Mouse (Mus musculus) right cerebral cortex, postnatal 25 days (tissue): Measurements from ENCODE around the gene Olfr1496.
"Not testable (repeated sequence)": the region's sequence is repeated elsewhere in the genome, so short reads cannot be mapped to it uniquely, and the experiment has no call there.

Source experiments
- DNase-seq: peaks from one replicate; pipeline ENCODE4 v3.0.0; 2022

Gene Olfr1496

DNA sequence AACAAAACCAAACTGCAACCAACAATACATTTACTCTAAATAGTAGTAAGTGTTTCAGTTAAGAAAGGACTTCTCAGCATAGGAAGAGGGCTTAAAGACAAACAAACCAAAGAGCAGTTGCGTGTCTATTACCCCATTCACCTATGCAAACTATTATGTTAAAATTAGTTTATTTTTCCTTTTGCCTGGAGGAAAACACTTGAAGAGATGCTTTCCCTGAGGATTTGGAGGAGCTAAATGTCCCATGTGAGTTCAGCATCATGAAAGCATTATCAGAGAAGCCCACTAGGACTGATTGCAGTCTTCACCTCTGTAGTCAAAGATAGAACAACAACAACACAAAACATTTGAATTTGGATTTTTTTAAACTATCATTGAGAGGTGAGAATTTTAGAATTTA lies at the start of gene Olfr1496:
Gene Olfr1496, plus strand, starts transcription at position 301 of the 400 bp plus-strand sequence.
- no peak for DNase-seq

DNA sequence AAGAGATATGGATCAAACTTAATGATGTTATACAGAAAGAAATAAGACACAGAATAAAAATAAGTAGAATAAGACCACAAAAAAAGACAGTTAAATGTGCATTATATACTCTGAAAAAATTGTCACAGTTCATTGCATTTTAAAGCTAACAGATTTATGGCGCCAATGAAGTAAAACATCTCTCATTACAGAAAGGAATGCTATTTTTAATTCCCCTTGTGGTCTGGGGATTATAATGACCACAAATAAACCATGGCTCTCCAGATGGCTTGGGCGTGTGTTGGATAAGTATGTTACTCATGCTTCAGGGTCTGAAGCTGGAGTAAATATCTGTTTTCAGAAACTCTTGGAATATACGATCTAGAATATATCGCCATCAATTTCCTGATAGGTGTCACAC lies 38.2 kb upstream of the Olfr1496 start, which contains the start of gene Olfr1494:
Gene Olfr1494, plus strand, starts transcription at position 301 of the 400 bp plus-strand sequence.
- DNase-seq = no peak

DNA sequence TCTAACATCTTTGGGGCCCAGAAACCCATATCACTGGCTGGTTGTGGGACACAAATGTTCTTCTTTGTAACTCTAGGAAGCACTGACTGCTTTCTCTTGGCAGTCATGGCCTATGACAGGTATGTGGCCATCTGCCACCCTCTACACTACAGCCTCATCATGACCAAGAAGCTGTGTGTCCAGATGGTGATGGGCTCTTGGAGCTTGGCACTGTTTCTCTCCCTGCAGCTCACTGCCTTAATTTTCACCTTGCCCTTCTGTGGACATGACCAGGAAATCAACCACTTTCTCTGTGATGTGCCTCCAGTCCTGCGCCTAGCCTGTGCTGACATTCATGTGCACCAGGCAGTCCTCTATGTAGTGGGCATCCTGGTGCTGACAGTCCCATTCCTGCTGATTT lies 28.3 kb upstream of the Olfr1496 start:
- DNase-seq = no peak

DNA sequence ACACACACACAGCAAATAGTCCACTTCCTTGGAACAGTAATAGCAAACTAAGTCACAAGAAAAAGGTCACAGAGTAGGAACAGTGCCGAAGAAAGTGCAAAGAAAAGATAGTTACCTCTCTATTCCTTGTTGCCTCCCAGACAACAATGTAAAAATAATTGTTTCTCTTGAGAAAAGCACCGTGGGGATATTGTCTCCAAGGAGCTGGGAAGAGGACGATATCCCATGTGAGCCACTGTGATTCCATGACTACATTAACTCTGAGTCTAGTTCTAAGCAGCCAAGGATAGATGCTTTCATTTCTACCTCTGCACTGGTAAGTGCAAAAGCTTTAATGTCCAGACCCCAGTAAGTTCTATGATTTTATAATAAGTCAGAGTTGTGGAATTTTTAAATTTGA lies 13.4 kb upstream of the Olfr1496 start, which contains the start of gene Olfr1495:
Gene Olfr1495, plus strand, starts transcription at position 301 of the 400 bp plus-strand sequence.
- no peak for DNase-seq

DNA sequence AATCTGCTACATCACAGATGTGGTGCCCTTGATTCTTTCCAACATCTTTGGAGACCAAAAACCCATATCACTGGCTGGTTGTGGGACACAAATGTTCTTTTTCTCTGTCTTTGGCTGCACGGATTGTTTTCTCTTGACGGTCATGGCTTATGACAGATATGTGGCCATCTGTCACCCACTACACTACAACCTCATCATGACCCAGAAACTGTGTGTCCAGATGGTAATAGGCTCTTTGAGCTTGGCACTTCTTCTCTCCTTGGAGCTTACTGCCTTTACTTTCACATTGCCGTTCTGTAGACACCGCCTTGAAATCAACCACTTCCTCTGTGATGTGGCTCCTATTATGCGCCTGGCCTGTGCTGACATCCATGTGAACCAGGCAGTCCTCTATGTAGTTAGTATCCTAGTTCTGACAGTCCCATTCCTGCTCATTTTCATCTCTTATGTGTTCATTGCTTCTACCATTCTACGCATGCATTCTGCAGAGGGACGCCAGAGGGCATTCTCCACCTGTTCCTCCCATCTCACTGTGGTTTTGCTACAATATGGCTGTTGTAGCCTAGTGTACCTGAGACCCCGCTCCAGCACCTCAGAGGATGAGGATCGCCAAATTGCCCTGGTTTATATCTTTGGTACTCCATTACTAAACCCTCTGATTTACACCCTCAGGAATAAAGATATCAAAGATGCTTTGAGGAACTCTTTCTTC lies 9.0 kb upstream of the Olfr1496 start:
- DNase-seq = no peak

DNA sequence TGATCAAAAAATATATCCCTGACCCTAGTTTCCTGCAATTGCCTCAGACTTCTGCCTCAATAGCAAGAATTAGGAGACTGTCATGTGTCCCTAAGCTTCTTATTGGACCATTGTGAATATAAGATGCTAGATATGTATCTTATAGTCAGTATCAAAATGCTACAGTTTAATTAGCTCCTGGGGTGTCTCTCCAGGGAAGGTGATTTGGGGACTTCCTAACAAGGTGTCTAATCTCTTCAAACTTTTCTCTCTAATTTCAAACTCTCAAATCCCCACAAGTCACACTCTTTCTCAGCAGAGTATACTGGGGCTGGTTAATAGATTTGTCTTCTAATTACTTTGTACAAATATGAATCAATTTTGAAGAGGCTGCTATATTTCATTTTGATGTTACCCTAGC lies 20.4 kb downstream of the Olfr1496 start, which contains the start of gene Olfr1497:
Gene Olfr1497, minus strand, starts transcription at position 101 of the 400 bp plus-strand sequence.
- DNase-seq = no peak

DNA sequence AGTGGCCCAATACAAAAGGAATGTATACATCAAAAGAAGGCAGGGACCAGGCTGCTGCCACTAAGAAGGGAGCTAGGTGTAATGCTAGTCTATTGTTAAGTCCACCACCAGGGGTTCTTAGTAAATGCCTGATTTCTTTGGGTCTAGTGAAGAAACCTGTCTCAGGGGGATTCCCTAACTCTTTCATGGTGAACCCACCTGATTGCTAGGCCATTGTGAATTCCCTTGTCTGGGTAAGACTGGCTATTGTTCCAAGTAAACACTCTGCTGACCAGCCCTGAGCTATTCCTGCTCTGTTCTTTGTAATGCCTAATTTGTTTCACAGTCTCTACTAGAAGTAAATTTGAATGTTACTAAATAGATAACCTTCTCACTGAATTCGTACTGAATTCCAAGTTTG lies 27.8 kb downstream of the Olfr1496 start:
- not testable (repeated sequence) for DNase-seq

DNA sequence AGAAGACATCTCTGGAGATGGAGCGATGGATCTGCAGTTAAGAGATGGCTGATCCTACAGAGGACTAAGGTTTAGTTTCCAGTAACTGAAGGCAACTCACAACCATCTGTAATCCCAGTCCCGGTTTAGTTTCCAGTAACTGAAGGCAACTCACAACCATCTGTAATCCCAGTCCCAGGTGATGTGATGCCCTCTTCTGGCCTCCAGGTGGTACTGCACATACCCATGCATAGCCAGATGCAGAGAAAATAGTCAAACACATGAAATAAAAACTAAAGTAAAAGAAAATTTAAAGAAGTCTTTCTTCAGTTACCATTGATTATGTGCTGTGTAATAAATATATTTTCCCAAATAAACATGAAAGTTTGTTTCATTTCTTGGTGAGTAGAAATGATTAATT lies 35.1 kb downstream of the Olfr1496 start:
- DNase-seq = no peak

DNA sequence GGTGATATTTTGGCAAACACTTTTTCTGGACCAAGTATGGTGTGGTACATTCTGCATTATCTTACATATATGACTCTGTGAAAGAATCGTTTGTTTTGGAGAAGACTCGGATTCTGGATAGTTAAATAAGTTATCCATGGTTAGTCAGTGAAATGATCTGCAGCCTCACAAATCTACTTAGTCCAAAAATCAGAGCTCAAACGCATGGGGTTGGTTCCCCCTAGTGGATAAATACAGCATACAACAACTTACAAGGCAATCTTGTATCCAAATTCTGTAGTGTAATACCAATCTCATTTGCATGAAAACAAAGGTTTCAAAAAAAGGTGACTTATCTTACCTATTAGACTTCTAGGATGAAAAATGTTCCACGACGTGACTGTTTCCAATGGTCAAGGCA lies 41.1 kb downstream of the Olfr1496 start:
- DNase-seq = no peak

DNA sequence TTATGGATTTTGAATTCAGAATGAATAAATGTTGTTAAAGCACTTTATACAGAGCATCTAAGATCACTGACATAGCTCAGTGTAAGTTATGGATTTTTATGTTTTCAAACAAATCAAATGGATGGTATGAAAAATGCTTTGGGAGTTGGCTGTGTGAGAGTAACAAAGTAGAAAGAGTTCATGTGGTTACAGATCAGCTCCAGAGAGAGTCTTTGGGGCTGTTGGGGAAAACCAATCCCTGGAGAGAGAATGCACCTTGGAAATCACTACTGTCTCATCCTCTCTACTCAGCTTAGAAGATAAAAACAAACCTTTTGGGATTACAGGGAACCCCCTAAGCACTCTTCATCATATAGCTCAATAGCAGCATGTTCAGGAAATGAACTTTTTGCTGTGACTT lies 41.7 kb downstream of the Olfr1496 start, which contains the start of gene Olfr1499:
Gene Olfr1499, minus strand, starts transcription at position 101 of the 400 bp plus-strand sequence.
- DNase-seq = no peak

DNA sequence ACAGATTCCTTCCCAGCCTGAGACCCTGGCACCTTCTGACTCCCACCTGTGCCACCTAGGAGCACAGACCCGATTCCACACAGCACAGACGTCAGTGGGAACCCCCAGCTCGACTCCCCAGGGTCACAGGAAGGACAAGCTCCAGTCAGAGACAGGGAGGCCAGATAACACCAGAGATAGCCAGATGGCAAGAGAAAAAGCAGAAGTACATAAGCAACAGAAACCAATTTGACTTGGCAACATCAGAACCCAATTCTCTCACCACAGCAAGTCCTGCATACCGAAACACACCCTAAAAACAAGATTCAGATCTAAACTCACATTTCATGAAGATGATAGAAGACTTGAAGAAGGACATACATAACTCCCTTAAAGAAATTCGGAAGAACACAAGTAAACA lies 43.2 kb downstream of the Olfr1496 start:
- DNase-seq = no peak

DNA sequence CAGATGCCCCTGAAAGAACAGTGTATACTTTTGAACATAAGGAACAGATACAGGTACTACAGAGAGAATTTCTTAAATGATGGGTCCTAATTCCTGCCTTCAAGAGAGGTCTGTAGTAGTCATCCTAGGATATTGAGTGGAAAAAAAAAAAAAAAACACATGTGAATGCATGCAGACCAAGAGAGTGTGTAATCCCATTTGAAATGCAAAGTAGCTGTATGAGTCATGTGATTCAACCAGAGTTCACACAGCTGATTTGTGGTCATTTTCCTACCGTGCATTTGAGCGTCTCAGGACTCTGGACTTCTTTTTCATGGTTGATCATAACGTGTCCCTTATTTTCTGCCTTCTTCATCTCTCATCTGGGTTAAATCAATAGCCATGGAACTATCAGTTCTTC lies 50.8 kb downstream of the Olfr1496 start:
- no peak for DNase-seq

DNA sequence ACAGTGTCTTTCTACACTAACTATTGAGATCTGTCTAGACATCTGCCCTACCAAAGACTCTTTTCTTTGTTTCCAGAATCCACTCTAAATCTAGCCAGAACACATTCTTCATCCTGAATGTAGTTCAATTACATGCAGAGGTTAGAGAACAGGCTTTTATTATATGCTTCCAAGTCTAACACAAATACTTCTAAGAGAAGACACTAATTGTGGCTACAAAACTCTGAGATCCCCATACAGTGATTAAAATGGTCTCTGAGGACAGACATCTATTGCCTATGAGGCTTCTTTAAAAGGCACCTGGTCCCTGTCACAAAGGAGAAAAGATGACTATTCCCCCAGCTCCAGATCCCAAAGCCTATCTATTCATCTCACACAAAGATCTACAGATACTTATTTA lies 52.7 kb downstream of the Olfr1496 start, which contains the start of gene Olfr1500:
Gene Olfr1500, minus strand, starts transcription at position 101 of the 400 bp plus-strand sequence.
- DNase-seq = no peak
